ENCODE assay signal across 14 mouse cellular contexts in the genomic region with DNA sequence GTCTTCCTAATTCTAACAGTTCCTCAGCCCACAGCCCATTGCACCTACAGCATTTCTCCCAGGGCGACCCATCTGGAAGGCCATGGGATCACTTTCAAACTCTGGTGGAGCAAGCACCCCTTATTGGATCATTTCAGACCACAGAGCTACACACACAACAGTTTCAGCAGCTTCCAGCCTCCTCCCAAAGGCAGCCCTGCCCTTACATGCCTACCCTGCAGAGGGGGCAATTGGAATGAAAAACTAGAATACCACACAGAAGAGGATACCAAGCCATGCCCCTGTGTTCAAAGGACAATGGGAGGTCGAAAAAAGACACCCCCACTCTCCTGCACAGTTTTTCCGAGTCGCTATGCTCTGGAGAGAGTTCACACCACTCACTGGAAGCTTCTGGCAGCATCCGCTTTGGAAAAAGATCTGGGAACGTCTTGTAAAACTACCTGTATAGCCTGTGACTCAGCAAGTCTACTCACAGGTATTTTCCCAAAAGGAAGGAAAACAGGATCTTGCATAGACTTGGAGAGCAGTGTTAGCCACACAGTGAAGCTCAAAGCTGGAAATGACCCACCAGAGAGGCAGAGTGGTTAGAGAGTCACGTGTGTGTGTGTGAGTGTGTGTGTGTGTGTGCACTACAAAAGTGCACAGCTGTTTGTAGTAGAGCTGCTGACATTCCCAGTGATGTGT. TPM values are rescaled to one million over a fixed set of nuclear protein-coding genes. Genes with fewer than 3 reads are reported as not detected.
DNase-seq lines count a peak whose midpoint lies in the region; ATAC-seq and TF ChIP-seq lines count a peak whose summit lies in the region.
"Had no signal": no experiment of that assay in that cellular context is flagged by ENCODE, and none has a peak within 500 bp of the region (broad histone marks: within the 10 kb centered on the region; RNA-seq: fewer than 3 reads in every experiment).

No protein-coding gene starts in this region.

- no peaks in the 10 kb centered on the region for H3K36me3 ChIP-seq in lung, embryonic 16.5 days (ENCODE audit: control insufficient read depth, insufficient read depth, low read length)
- H3K36me3 ChIP-seq: hindbrain, embryonic 13.5 days had no signal

- ATAC-seq in lung, embryonic 16.5 days (ENCODE audit: low read depth): peak; percentile 37; the same call in 1 of the 2 replicates
- ATAC-seq: forebrain, embryonic 14.5 days had no signal

- H3K9ac ChIP-seq in lung, embryonic 16.5 days (ENCODE audit: low read length): no peak overlapping the region
- H3K9ac ChIP-seq: hindbrain, embryonic 13.5 days had no signal

- intact Hi-C loops in gastrocnemius, adult 2 months (cut with DNase I): no loop called here
- intact Hi-C loops in left cerebral cortex, postnatal 4 days (cut with DNase I): no loop called here

- no peak for DNase-seq in gastrocnemius, adult 2 months
- DNase-seq in gastrocnemius, postnatal 10 days: no peak
- no peak for DNase-seq in lung, adult 2 months
- no peak for DNase-seq in lung, postnatal 14 days
- no peak for DNase-seq in kidney, adult 8-10 months
- DNase-seq in thymus, postnatal 14 days: no peak
- no peak for DNase-seq in left cerebral cortex, postnatal 4 days
- DNase-seq: cerebellum, adult 11 months; kidney, adult 9 months; right cerebral cortex, postnatal 25 days had no signal

- H3K4me1 ChIP-seq in lung, adult 2 months (ENCODE audit: control insufficient read depth, insufficient read depth, low read length): peaks cover 2% of the 10 kb centered on the region; the same call in 1 of the 2 replicates
- 0 out of 2 replicates have a peak, but pooled peaks cover 3% of the 10 kb centered on the region for H3K4me1 ChIP-seq in lung, embryonic 16.5 days (replicated peaks; ENCODE audit: control insufficient read depth, insufficient read depth, low read length)
- H3K4me1 ChIP-seq: hindbrain, embryonic 13.5 days had no signal

- TF ChIP-seq CTCF in gastrocnemius, adult 2 months (IDR thresholded peaks at IDR 0.05): peak; percentile 23; the same call in 1 of the 2 replicates
- TF ChIP-seq CTCF in lung, adult 2 months (IDR thresholded peaks at IDR 0.05; ENCODE audit: insufficient read depth, low read length): peak; percentile 43

- no peaks in the 10 kb centered on the region for H3K27me3 ChIP-seq in lung, embryonic 16.5 days (ENCODE audit: control insufficient read depth, insufficient read depth, low read depth, low read length)
- H3K27me3 ChIP-seq: hindbrain, embryonic 13.5 days had no signal

- no peaks in the 10 kb centered on the region for H3K9me3 ChIP-seq in lung, embryonic 16.5 days (ENCODE audit: control insufficient read depth, low read length)
- H3K9me3 ChIP-seq: hindbrain, embryonic 13.5 days had no signal

- no peak overlapping the region for H3K4me3 ChIP-seq in gastrocnemius, adult 2 months
- H3K4me3 ChIP-seq in lung, adult 2 months (replicated peaks; ENCODE audit: extremely low read depth, low read depth, low read length): no peak overlapping the region
- H3K4me3 ChIP-seq in lung, embryonic 16.5 days (ENCODE audit: low read length): no peak overlapping the region
- H3K4me3 ChIP-seq: hindbrain, embryonic 13.5 days had no signal

- no peak overlapping the region for H3K27ac ChIP-seq in gastrocnemius, adult 2 months
- H3K27ac ChIP-seq in lung, embryonic 16.5 days (ENCODE audit: low read length): no peak overlapping the region; the same call in 1 of the 2 replicates
- H3K27ac ChIP-seq: hindbrain, embryonic 13.5 days had no signal

- H3K4me2 ChIP-seq in lung, embryonic 16.5 days (ENCODE audit: low read depth, low read length): no peak overlapping the region
- H3K4me2 ChIP-seq: hindbrain, embryonic 13.5 days; midbrain, embryonic 11.5 days had no signal

- no peak for TF ChIP-seq POLR2A in lung, adult 2 months (IDR thresholded peaks at IDR 0.05; ENCODE audit: borderline replicate concordance, extremely low read depth, low read depth, low read length)

- 55% methylated on average over 7 of the region's 7 CpGs for WGBS in lung, adult 2 months
- WGBS in lung, embryonic 16.5 days: 55% methylated on average over 7 of the region's 7 CpGs

RNA-seq across cellular contexts. Expression of a gene that starts 34.4 kb away (rescaled TPM):
- total RNA-seq in gastrocnemius, adult 2 months (2021): 1 to 10 TPM; 3.5 to 3.6 TPM
- total RNA-seq in gastrocnemius, postnatal 10 days (2021): 10 to 100 TPM; 10.1 to 14.8 TPM
- polyA plus RNA-seq in lung, adult 2 months (2012; rRNA removed): 408 and 425 TPM in 2 replicates
- 119 and 140 TPM in 2 replicates for polyA plus RNA-seq in lung, embryonic 16.5 days (2015; fragmentation: Nextera tagmentation; extraction: Ambion mirVana)
- total RNA-seq in left cerebral cortex, postnatal 4 days (2021): 100 to 1,000 TPM in 1 of 2 experiments, 10 to 100 TPM in 1; 95.5 to 106 TPM

Comparison
In these comparisons a context has a peak if more than half of its experiments do, and no peak if none do; other contexts are left out.
1. RNA of a gene that starts 34.4 kb away (total RNA-seq): 95.5 to 106 TPM in left cerebral cortex, postnatal 4 days; 10.1 to 14.8 TPM in gastrocnemius, postnatal 10 days and 3.5 to 3.6 TPM in gastrocnemius, adult 2 months; every median in the first group is over 4 times any median in the second.